Mouse (Mus musculus) cerebellum, adult 2 months (tissue): ENCODE measurements around the gene Tiam1.

Source experiments
- CTCF ChIP-seq: fragments of 200-500 bp; IDR thresholded peaks from 2 replicates; pipeline ENCODE4 v1.5.1; 2011; ENCODE audit warnings: low read depth, mild to moderate bottlenecking, control low read depth, low read length, moderate library complexity, borderline replicate concordance; ENCODE audit not compliant: insufficient read depth
- POLR2A ChIP-seq: fragments of 200-500 bp; IDR thresholded peaks from 2 replicates; pipeline ENCODE4 v1.6.1; 2011; ENCODE audit warnings: low read length, control low read depth, borderline replicate concordance; ENCODE audit not compliant: insufficient read depth

DNA sequence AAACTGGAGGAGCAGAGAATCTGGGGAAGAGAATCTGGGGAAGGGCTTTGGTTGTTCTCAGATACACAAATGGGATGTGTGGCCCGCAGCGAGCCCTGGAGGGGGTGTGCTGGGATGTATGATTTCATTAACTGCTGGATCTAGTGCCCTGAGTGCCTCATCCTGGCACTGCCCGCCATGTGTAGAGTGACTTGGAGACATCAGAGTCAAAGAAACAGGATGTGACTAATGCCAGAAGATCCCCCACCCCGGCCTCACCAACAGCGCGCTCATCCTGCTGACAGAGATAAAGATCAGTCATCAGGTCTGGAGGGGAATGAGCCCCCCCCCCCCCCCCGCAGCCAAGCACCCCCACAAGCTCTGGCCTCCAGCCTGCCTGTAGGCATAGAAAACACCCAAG, 308.0 kb downstream of the Tiam1 start:
- TF ChIP-seq POLR2A, result no peak
- no peak for TF ChIP-seq CTCF
